Mouse (Mus musculus): Measurements from ENCODE around the gene Golt1b. TPM values are rescaled to one million over a fixed set of nuclear protein-coding genes. Genes with fewer than 3 reads are reported as not detected.

Golt1b gene
- polyA plus RNA-seq, 1 experiment = 26.4 TPM

DNA sequence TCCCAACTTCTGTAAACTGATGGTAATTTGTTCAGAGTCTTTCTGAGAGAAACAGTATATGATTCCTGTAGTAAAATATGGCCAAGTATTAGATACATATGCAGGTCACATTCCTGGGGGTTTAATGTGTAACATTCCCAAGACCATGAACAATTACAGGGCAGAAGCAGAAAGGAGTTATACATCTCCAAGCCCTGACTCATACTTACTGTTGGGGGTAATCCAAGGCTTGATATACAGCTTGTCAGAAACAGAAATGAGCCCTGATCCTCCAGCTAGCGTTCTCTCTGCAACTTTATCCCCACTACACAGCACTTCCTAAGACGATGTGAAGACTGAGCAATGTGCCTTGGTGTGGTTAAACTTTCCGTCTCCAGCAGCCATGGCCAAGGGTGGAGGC, 19.5 kb upstream of the Golt1b start:
- Histone ChIP-seq H3K27me3 (ENCODE audit: control insufficient read depth, insufficient read depth, low read length) (no peaks in the 10 kb centered on the region), H3K27ac (ENCODE audit: insufficient read depth, low read length) (no peak overlapping the region), H3K4me1 (ENCODE audit: control insufficient read depth, insufficient read depth, low read length) (no peaks in the 10 kb centered on the region), H3K4me3 (replicated peaks; ENCODE audit: insufficient read depth, low read depth, low read length) (no peak overlapping the region)
- 98% methylated on average over 3 of the region's 3 CpGs for WGBS
- TF ChIP-seq CTCF (IDR thresholded peaks at IDR 0.05; ENCODE audit: borderline replicate concordance, insufficient read depth, low read depth, low read length) (no peak), POLR2A (IDR thresholded peaks at IDR 0.05; ENCODE audit: borderline replicate concordance, insufficient read depth, low read length) (no peak)
- no peak for DNase-seq

- no peak for TF ChIP-seq CTCF (IDR thresholded peaks at IDR 0.05; ENCODE audit: borderline replicate concordance, insufficient read depth, low read depth, low read length)
- TF ChIP-seq POLR2A (IDR thresholded peaks at IDR 0.05; ENCODE audit: borderline replicate concordance, insufficient read depth, low read length) = no peak
- no peaks in the 10 kb centered on the region for H3K27me3 ChIP-seq (ENCODE audit: control insufficient read depth, insufficient read depth, low read length)
- 93% methylated on average over 3 of the region's 3 CpGs for WGBS
These were observed 17.5 kb upstream of the Golt1b start for GRCm38 (mm10) chr6:142369568-142369967.

GRCm38 (mm10) chr6:142377081-142377480, 9.9 kb upstream of the Golt1b start:
- no peaks in the 10 kb centered on the region for H3K27me3 ChIP-seq (ENCODE audit: control insufficient read depth, insufficient read depth, low read length)
- no peaks in the 10 kb centered on the region for H3K4me1 ChIP-seq (ENCODE audit: control insufficient read depth, insufficient read depth, low read length)
- 15% methylated on average over 1 of the region's 1 CpGs for WGBS
- no peak for DNase-seq
- H3K27ac ChIP-seq (ENCODE audit: insufficient read depth, low read length) = no peak overlapping the region
- H3K4me3 ChIP-seq (replicated peaks; ENCODE audit: insufficient read depth, low read depth, low read length) = no peak overlapping the region
- TF ChIP-seq CTCF (IDR thresholded peaks at IDR 0.05; ENCODE audit: borderline replicate concordance, insufficient read depth, low read depth, low read length) (no peak), POLR2A (IDR thresholded peaks at IDR 0.05; ENCODE audit: borderline replicate concordance, insufficient read depth, low read length) (no peak)

More at GRCm38 (mm10) chr6:142369568-142369967, 17.5 kb upstream of the Golt1b start:
- no peak overlapping the region for H3K4me3 ChIP-seq (replicated peaks; ENCODE audit: insufficient read depth, low read depth, low read length)
- no peaks in the 10 kb centered on the region for H3K4me1 ChIP-seq (ENCODE audit: control insufficient read depth, insufficient read depth, low read length)
- no peak for DNase-seq
- no peak overlapping the region for H3K27ac ChIP-seq (ENCODE audit: insufficient read depth, low read length)

DNA sequence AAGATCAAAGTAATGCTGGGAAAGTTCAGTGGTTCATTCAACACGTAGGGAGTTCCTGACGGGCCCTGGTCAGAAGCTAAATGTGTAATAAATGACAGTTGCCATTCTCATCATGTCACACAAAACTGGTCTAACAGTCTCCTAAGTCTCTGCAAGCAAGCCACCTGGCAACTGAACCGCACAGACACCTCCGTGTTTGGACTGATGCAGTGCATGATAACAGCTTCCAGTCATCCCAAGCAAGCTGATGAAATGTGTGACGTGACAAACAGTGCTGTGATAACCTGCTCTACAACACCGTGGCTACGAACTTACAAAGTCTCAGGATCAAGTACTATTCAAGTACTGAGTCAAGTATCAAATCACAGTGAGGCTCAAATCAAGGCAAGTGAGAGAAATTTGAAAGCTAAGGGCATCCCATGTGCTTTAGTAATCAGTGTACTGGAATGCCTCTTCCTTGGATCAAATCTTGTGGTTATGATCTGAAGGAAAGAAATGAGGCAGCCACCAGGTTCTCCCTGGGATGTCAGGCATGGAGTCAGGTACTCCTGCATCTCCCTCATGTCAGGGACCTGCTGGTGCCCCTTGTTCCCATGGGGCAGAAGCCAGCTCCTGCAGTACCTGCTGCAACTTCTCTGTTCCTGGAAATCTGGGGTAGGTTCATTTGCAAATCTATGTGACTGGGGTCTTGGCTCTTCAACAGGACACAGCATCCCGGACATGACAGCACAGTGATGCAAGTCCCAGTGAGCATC, 8.3 kb upstream of the Golt1b start:
- DNase-seq = no peak
- Histone ChIP-seq H3K27ac (ENCODE audit: insufficient read depth, low read length) (no peak overlapping the region), H3K27me3 (ENCODE audit: control insufficient read depth, insufficient read depth, low read length) (no peaks in the 10 kb centered on the region), H3K4me3 (replicated peaks; ENCODE audit: insufficient read depth, low read depth, low read length) (no peak overlapping the region), H3K4me1 (ENCODE audit: control insufficient read depth, insufficient read depth, low read length) (no peaks in the 10 kb centered on the region)
- WGBS = 92% methylated on average over 8 of the region's 8 CpGs
- TF ChIP-seq CTCF (IDR thresholded peaks at IDR 0.05; ENCODE audit: borderline replicate concordance, insufficient read depth, low read depth, low read length) (no peak), POLR2A (IDR thresholded peaks at IDR 0.05; ENCODE audit: borderline replicate concordance, insufficient read depth, low read length) (no peak)

- WGBS = 78% methylated on average over 6 of the region's 6 CpGs
- Histone ChIP-seq H3K4me3 (replicated peaks; ENCODE audit: insufficient read depth, low read depth, low read length) (no peak overlapping the region), H3K27ac (ENCODE audit: insufficient read depth, low read length) (no peak overlapping the region), H3K27me3 (ENCODE audit: control insufficient read depth, insufficient read depth, low read length) (no peaks in the 10 kb centered on the region), H3K4me1 (ENCODE audit: control insufficient read depth, insufficient read depth, low read length) (no peaks in the 10 kb centered on the region)
- DNase-seq = no peak
- TF ChIP-seq CTCF (IDR thresholded peaks at IDR 0.05; ENCODE audit: borderline replicate concordance, insufficient read depth, low read depth, low read length) (no peak), POLR2A (IDR thresholded peaks at IDR 0.05; ENCODE audit: borderline replicate concordance, insufficient read depth, low read length) (no peak)
These were observed 7.1 kb upstream of the Golt1b start for GRCm38 (mm10) chr6:142379961-142380360.

GRCm38 (mm10) chr6:142381615-142382014, 5.4 kb upstream of the Golt1b start:
- H3K4me1 ChIP-seq (ENCODE audit: control insufficient read depth, insufficient read depth, low read length) = no peaks in the 10 kb centered on the region
- 88% methylated on average over 7 of the region's 7 CpGs for WGBS
- TF ChIP-seq CTCF (IDR thresholded peaks at IDR 0.05; ENCODE audit: borderline replicate concordance, insufficient read depth, low read depth, low read length) (no peak), POLR2A (IDR thresholded peaks at IDR 0.05; ENCODE audit: borderline replicate concordance, insufficient read depth, low read length) (no peak)
- H3K27me3 ChIP-seq (ENCODE audit: control insufficient read depth, insufficient read depth, low read length) = no peaks in the 10 kb centered on the region
- H3K4me3 ChIP-seq (replicated peaks; ENCODE audit: insufficient read depth, low read depth, low read length) = no peak overlapping the region
- H3K27ac ChIP-seq (ENCODE audit: insufficient read depth, low read length) = no peak overlapping the region
- no peak for DNase-seq

GRCm38 (mm10) chr6:142384521-142384920, 2.5 kb upstream of the Golt1b start:
- Histone ChIP-seq H3K27ac (ENCODE audit: insufficient read depth, low read length) (no peak overlapping the region), H3K4me3 (replicated peaks; ENCODE audit: insufficient read depth, low read depth, low read length) (no peak overlapping the region), H3K4me1 (ENCODE audit: control insufficient read depth, insufficient read depth, low read length) (peaks cover 2% of the 10 kb centered on the region; the same call in 1 of the 2 replicates), H3K27me3 (ENCODE audit: control insufficient read depth, insufficient read depth, low read length) (no peaks in the 10 kb centered on the region)
- WGBS = 87% methylated on average over 9 of the region's 9 CpGs
- DNase-seq = no peak
- TF ChIP-seq CTCF (IDR thresholded peaks at IDR 0.05; ENCODE audit: borderline replicate concordance, insufficient read depth, low read depth, low read length) (no peak), POLR2A (IDR thresholded peaks at IDR 0.05; ENCODE audit: borderline replicate concordance, insufficient read depth, low read length) (no peak)

Measured in cerebellum, adult 2 months (tissue).